Mouse (Mus musculus): Measurements from ENCODE around the gene Mlycd.
"Not testable (repeated sequence)": the region's sequence is repeated elsewhere in the genome, so short reads cannot be mapped to it uniquely, and the experiment has no call there.

The Mlycd gene

DNA sequence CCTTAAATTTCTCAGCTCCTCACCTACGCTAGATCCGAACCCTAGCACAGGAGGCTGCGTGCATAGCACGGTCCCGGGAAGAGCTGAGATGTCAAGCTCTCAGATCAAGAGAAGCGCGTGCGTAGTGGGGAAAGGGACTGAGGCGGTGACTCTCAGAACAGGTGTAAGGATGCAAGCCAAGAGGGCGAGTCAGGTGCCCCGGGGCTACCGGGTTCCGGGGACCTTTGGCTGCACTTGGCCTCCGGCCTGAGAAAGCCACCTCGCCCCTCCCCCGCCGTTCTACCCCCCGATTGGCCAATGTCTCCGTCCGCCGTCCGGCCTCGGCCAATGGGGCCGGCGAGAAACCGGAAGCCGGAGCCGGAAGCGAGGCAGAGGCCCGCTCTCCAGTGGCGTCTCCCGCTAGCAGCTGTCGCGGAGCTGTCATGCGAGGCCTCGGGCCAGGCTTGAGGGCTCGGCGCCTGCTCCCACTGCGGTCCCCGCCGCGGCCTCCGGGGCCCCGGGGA lies at the start of gene Mlycd:
Gene Mlycd (plus strand): TSS at position 355 of the 503 bp plus-strand sequence.
- peak; percentile 96 for DNase-seq

GRCm38 (mm10) chr8:119345029-119345682 lies 49.5 kb upstream of the Mlycd start:
- no peak for DNase-seq

GRCm38 (mm10) chr8:119345683-119346075 lies 49.0 kb upstream of the Mlycd start:
- no peak for DNase-seq

- no peak for DNase-seq
These were observed 43.0 kb upstream of the Mlycd start for GRCm38 (mm10) chr8:119351647-119352046.

DNA sequence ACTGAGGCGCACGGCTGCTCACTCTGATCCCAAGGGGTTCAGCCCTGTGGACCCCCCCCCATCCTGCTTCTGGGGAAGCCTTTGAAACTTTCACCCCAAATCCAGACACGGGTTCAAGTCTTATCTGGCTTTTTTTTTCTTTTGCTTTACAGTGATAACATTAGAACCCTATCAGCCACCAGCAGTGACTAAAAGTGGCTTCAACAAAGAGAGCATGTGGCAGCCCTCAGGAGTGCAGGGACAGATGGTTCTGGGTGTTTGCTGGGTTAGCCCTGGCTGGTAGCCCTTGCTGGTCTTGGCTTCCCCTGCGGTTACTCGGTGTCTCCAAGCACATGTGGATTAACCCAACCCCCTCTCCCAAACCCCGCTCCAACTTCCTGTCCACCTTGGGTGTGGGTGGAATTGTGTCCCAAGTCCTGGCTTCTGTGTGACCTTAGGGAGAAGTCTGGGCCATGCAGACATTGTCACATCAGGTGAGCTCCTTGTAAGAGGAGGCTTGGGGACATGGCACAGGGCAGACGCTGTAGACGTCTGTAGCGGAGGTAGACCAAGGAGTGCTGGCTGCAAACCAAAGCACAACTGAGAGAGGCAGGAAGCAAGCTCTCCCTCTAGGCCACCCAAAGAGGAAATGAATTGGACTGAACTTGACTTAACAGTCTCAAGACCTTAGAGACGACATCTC lies 41.6 kb upstream of the Mlycd start:
- DNase-seq, result no peak

DNA sequence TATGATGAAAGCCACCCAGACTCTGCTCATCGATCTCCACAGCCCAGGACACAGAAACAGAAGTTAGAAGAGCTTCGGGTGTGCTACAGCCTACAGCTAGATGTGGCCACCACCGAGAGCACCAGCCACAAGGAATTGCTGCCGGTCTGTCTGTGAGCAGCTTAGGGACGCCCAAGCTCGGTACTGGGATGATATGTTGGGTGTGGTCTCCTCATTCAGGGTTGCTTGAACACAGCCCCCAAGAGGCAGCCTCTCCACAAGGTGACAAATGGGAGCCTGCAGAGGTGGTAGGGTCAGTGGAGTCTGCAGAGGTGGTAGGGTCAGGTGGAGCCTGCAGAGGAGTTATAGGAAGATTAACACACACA lies 41.0 kb upstream of the Mlycd start:
- DNase-seq, result no peak

DNA sequence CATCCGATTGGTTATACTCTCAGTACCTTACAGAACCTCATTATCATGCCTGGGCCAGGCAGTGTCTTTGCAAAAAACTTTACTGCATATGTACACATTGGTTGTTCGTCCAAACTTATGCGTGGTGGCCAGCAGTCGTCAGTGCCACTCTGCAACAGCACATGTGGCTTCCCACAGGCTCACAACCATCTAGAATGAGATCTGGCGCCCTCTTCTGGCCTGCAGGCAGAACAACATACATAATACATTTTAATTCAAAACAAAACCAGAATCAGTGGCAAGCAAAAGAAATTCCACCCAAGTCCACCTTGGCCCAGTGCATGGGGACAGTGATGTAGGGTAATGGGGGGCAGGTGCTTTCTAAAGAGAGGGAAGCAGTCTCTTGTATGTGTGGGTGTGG lies 38.0 kb upstream of the Mlycd start:
- not testable (repeated sequence) for DNase-seq

- no peak for DNase-seq
These were observed 36.5 kb upstream of the Mlycd start for GRCm38 (mm10) chr8:119358175-119358574.

GRCm38 (mm10) chr8:119358836-119359235 lies 35.8 kb upstream of the Mlycd start:
- peak; percentile 53 for DNase-seq

DNA sequence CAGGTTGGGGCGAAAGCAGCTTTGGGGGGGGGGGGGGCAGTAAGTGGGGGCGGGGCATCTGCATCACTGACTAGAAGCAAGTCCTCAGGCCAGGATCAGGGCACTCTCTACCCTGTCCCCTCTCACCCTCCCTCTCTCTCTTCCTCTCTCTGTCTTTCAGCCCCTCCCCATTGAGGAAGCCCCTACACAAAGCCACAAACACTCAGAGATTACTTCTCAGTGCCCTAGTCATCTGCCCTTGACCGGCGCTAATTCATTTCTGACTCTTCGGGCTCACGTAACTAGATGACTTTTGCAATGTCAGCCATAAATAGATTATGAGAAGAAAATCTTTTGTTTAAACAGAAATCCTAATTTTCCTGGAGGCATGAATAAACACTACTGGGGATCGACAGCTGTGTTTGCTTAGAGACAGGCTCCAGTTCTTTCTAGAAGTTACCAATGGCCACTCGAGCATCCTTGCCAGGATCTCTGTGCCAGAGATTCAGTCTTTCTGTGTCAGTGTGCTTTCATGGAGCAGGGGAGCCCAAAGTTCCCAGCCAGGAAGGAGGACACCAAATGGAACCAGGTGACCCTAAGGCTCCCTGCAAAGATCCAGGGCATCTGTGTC lies 33.9 kb upstream of the Mlycd start:
- DNase-seq, result no peak

DNA sequence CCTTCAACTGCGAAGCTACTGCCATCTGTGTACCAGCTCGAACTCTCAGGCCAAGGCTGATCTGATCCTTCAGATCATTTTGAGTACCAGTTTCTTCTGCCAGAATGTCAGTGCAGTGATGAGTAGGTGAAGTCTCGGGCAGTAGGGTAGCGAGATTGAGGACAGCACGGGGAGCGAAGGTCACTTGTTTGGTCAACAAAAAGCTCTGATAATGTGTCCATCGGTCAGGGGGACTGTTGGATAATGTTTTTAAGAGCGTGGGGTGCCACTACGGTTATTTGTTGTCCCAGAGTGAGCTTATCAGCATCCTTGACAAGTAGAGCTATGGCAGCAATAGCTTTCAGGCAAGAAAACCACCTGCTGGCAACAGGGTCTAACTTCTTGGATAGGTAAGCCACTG lies 20.0 kb upstream of the Mlycd start:
- DNase-seq, result not testable (repeated sequence)

GRCm38 (mm10) chr8:119378476-119378875 lies 16.2 kb upstream of the Mlycd start:
- DNase-seq, result no peak

GRCm38 (mm10) chr8:119380619-119381018 lies 14.1 kb upstream of the Mlycd start:
- peak; percentile 46 for DNase-seq

DNA sequence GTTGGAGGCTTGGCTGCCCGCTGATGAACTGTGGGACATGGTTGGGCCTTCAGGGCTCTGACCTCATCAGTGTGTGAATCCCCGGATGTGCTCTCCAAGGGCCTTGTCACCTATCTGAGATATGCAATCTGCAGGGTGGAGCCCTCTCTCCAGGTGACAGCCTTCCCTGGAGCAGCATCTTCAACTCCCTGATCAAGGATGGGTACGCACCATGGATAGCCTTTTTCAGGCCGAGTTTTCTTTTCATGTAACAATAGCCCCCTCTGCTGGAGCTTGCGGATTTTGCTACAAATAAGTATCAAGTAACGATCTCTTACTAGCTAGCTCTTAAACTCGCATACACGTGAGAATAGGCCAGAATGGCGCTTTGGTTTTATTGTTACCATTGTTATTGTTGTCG lies 10.2 kb upstream of the Mlycd start:
- peak; percentile 82 for DNase-seq

GRCm38 (mm10) chr8:119385854-119386253 lies 8.8 kb upstream of the Mlycd start:
- DNase-seq, result no peak

GRCm38 (mm10) chr8:119386988-119387387 lies 7.7 kb upstream of the Mlycd start:
- DNase-seq, result no peak

DNA sequence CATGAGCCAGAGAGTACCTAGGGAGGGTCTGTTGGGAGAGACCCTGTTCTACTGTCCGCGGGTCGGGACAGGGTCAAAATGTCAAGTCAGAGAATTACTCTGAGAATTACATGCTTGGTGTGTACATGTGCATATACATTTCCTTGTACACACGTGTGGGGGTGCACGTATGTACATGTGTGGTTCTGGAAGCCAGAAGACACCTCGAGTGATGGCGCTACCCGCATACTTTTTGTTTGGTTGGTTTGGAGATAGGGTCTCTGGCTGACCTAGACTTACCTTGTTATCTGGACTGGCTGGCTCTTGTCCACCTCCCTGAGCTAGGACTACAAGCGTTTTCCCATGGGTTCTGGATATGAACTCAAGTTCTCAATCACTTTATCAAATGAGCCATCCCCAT lies 581 bp upstream of the Mlycd start:
- DNase-seq, result no peak

- DNase-seq, result peak; percentile 36
These were observed 633 bp downstream of the Mlycd start for GRCm38 (mm10) chr8:119395072-119395950.

DNA sequence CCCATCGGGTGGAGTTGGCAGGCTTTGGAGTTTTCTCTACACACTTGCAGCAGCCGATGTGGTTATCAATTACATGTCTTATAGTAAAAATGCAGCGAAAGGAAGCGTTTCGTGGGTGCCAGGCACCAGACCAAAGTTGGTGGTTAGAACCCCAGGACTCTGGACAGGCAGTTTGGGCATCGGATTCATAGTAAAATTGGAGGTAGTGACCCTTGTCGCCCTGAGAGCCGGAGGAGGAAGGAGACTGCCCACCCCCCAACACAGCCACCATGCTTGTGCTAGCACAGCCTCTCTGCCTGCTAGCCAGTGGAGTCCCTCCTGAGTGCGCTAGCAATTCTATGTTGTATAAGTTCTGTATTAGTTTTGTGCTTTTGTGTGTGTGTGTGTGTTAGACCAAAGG lies 3.9 kb downstream of the Mlycd start:
- DNase-seq, result no peak

GRCm38 (mm10) chr8:119399255-119399654 lies 4.6 kb downstream of the Mlycd start:
- no peak for DNase-seq

- peak; percentile 72 for DNase-seq
These were observed 5.5 kb downstream of the Mlycd start for GRCm38 (mm10) chr8:119400122-119400671.

DNA sequence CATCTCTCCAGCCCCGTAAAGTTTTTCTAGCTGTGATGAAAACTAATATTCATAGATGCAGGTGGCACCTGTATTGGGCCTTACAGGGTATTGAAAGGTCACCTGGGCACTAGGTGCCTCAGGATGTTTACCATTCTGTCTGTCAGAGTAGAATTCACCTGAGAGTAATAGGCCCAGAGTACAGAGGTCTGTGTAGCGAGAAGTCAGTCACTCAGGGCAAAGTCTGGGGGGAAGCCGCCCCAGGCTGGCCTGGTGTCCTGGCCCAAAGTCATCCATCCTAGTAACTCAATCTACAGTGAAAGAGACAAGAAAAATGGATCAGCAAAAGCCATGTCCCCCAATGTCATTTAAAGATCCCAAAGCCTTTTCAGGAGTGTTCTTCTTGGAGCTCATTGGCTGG lies 6.2 kb downstream of the Mlycd start:
- peak; percentile 50 for DNase-seq

- DNase-seq, result no peak
These were observed 9.2 kb downstream of the Mlycd start for GRCm38 (mm10) chr8:119403912-119404311.

All from kidney, adult 9 months (tissue).